Mouse (Mus musculus) left cerebral cortex, adult 9 months (tissue): ENCODE measurements around the gene Tmem230.
"Not testable (repeated sequence)": the region's sequence is repeated elsewhere in the genome, so short reads cannot be mapped to it uniquely, and the experiment has no call there.

Source experiments
- DNase-seq, 2 experiments: peaks; one replicate each; pipeline ENCODE4 v3.0.0; 2022; ENCODE audit warnings: low spot score in 2 of 2

Gene Tmem230

DNA sequence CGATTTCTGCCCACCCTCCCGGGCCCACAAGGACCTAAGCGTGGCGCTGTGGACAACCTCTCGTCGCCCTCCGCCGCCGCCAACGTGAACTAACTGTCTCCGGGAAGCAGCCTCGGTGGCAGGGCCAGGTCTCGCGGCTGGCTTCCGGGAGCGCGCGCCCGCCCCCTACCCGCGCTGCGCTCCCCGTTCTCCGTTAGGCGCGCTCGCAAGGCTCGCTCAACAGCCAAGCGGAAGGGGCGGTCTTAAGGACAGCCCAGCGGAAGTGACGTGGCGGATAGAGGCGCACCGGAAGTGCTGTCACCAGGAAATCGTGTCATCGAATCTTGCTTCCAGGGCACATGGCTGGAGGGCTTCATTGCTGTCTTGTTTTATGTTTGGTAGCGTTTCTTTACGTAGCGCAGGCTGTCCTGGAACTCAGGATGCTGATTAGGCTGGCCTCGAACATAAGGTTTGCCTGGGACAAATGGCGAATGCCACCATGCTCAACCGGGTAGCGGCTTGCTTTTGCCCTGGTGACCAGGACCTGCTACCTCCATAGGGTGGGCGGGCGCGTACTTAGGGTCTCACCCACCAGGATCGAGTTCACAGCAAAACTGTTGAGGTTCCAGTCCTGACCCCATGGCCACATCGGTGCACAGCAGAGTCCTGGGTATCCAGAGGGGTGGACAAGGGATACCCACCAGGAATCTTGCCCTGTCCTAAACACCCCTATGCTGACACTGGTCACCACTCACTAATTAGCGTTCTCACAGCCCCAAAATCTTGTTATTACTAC, at the start of gene Tmem230:
Gene Tmem230 (minus strand): TSS at position 269 of the 775 bp plus-strand sequence.
- peak; percentile 87 to 95 for DNase-seq

DNA sequence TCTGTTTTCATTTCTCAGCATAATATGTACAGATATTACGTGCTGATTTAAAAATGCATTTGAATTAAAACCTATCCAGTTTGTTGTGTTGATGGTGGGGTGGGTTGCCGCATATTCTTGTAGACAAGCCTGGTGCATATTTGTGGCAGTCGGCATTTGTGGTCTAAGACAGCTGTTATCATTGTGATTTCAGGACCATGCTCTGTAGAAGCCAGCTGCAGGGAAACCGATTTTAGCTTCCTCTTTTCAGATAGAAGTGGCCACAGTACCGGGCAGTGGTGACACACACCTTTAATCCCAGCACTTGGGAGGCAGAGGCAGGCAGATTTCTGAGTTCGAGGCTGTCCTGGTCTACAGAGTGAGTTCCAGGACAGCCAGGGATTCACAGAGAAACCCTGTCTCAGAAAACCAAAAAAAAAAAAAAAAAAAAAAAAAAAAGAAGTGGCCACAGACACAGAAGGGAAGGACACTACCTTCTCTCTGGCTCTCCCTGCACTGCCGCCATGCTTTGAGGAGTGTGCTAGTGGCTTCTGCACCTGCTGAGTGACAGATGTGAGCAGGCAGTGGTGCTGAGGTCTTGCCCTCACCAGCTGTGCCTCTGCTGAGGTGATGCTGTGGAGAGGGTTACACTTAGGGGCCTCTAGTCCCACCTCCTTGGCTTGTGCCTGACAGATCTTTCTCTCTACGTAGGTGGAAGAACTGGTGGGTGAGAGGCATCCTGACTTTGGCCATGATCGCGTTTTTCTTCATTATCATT, 46.3 kb upstream of the Tmem230 start:
- DNase-seq: no peak

DNA sequence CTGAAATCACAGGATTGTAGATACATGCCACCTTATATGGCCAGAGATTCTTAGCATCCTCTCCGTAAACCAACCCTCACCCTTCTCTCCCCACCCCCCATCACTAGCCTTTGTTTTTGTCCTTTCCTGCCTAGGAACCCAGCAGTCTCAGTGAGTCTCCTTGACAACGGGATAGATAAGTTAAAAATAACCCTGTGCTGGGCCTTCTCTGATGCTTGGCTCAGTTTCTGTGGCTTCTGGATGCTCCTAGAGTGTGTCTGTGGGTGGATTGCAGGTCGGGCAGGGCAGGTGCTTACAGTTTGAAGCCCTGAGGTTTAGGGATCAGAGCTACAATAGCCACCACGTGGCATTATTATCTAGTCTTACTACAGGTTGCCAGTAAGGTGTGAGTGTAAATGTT, 44.5 kb upstream of the Tmem230 start:
- peak; percentile 56 to 64 for DNase-seq

DNA sequence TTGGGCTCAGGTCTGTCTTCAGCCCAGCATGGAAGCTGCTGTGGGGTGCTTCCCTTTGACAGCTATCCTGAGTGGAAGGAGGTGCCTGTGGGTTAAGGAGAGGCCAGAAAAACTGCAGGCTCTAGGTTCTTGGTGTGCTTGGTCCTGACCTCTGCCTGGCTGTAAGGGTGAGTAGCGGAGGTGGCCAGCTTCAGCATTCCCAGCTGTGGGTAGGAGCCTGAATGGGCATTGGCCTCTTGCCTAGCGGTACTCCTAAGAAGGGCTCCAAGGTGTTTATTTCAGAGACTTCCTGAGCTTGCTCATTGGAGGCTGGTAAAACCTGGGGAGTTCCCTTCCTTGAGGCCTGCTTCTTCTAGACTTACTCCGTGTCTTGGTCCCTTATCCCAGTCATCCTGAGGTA, 43.7 kb upstream of the Tmem230 start:
- DNase-seq: no peak

DNA sequence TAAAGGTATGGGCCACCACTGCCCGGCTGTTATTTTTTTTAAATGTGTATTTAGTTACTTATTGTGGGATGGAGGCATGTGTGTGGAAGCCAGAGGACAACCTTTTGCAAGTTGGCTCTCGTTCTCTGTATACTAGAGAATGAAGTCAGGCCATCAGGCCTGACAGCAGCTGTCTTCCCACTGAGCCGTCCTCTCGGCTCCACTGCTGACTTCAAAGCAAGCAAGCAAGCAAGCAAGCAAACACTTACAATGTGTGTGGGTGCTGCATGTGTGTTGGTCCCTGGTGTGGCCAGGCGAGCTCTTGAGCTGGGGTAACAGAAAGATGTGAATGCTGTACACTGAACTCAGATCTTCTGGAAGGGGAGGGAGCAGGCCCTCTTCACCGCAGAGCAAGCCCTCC, 43.2 kb upstream of the Tmem230 start:
- DNase-seq: no peak

DNA sequence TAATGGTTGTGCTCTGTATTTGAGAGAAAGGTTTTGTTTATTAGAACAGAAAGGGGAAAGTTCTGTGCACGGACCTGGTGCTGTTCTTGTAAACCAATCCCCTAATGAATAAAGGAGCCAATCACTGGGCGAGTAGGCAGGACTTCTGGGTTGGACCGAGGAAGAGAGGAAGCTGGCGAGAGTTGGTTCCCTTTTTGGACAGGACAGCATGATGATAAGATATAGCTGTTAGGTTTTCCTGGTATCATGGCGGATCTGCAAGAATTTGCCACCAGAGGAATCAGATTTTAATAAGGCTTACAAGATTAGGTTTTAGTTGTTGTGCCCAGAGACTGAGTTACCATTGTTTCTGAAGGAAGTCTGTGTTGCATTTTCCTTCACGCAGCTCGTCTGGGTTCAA, 41.6 kb upstream of the Tmem230 start:
- DNase-seq: not testable (repeated sequence)

DNA sequence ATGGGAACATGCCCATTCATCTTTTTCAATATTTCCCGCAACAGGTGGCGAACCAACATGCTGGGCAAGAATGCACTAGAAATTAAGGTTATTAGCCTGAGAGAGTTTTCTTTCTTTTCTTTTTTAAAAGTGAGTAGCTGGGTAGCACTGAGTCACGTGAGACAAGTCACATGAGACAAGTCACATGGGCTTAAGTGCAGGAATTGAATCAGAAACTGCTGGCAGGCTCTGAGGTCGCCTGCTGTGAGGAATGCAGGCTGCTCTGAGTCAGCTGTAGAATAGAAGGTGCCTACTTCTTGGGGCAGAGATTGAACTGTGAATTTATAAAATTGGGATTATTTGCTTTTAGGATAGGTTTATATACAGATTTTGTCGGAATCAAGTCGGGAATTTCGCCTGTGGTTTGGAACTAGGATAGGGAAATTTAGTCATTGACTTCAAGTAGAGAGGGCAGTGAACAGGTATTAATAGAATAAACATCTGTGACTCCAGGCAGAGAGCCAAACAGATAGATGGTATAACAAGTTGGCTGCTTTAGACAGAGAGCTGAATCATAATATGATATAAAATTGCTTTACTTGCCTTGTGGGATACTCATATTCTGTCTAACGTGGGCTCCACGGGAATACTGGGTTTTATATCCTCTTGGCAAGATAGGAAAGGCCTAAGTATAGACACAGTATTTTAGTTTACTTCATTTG, 38.9 kb upstream of the Tmem230 start:
- no peak for DNase-seq

DNA sequence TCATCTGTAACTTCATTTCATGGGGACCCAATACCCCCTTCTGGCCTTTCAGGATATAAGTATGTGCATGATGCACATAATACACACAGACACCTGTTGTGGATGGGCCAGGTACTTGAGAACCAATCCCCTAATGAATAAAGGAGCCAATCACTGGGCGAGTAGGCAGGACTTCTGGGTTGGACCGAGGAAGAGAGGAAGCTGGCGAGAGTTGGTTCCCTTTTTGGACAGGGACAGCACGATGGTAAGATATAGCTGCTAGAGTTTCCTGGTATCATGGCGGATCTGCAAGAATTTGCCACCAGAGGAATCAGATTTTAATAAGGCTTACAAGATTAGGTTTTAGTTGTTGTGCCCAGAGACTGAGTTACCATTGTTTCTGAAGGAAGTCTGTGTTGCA, 38.1 kb upstream of the Tmem230 start:
- not testable (repeated sequence) for DNase-seq

DNA sequence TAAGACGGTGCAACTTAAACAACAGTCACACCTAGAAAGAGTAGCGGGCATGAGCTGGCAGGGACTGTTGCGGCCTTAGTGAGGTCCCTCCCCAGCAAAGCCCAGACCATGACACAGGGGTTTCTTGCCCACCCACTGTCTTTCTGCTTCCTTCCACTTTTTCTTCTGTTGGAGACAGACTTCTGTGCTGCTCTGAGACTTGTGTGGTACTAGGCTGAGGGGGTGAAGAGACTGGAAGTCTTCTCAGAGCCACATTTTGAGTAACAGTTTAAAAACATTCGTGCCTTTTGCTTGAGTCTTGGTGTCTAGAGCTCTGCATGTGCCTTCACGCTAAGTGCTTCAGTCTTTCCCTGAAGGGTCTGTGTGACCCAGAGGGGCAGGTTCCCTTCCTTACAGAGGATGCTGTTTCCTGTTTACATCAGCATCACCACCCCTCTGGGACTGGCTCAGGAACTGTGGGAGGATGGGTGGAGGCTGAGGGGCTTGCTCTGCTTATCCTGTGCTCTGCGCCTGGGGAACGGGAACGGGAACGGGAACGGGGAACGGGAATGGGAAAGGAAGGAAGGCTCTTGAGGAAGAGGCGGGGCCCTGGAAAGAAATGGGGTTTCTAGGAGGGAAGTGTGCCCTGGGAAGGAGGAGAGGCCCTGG, 37.0 kb upstream of the Tmem230 start:
- no peak for DNase-seq

DNA sequence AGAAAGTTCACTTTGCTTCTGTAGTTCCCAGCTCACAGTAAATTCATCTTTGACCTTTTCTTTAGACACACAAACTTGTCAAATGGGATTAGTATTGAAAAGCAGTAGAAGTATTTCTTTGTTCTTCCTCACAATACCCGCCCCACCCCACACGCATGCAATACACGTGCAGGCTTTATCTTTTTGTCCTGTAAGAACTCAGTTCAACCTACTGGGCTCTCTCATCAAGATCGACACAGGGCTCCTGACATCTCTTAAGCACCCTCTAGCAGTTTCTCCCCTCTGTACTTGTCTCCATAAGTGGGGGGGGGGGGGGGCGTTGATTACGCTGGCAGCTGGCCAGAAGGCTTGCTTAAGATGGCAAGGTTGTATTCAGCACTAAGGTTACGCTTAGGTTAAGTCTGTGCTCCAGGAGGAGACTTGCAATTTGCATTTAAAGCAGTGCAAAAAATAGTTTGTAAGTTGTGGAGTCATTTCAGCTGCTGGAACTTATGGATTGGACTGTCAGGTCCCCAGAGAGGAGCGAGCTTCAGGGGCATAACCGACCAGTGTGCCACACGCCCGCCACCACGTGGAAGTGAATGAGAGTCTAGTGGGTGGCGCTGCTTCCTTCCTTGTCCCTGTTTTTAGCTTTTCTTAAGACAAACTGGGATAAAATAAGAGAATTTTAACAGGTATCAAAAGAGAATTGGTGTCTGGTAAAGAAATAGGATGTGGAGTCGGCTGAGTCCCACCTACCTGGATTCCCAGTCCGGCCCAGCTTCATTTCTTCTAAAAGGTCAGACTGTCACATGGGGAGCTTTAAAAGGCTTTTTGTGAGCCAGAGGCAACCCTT, 35.8 kb upstream of the Tmem230 start:
- no peak for DNase-seq

DNA sequence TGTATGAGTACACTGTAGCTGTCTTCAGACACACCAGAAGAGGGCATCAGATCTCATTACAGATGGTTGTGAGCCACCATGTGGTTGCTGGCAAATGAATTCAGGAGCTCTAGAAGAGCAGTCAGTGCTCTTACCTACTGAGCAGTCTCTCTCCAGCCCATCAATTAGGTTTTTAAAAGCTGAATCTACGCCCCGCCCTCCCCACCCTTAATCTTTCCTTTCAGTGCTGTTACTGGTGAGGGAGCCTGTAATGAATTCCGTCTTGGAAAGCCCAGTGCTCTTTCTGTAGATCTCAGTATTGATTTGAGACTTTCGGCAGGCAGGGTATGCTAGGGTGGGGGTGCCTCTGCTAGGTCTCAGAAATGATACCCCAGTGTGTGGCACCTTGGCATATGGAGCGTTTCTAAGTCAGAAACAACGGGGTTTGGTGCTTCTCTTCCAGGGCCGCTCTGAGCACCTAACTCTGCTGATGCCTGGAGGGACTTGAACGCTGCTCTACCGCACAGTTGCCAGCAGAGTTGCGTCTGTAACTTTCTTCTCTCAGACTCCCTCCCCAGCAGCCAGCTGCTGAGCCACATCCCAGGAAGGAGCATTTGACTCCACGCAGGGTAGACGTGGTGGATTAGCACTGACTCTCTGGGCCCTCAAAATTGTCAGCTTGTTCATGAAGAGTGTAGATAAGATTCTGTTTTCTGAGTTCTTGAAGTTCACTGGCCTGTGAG, 35.0 kb upstream of the Tmem230 start:
- no peak for DNase-seq

DNA sequence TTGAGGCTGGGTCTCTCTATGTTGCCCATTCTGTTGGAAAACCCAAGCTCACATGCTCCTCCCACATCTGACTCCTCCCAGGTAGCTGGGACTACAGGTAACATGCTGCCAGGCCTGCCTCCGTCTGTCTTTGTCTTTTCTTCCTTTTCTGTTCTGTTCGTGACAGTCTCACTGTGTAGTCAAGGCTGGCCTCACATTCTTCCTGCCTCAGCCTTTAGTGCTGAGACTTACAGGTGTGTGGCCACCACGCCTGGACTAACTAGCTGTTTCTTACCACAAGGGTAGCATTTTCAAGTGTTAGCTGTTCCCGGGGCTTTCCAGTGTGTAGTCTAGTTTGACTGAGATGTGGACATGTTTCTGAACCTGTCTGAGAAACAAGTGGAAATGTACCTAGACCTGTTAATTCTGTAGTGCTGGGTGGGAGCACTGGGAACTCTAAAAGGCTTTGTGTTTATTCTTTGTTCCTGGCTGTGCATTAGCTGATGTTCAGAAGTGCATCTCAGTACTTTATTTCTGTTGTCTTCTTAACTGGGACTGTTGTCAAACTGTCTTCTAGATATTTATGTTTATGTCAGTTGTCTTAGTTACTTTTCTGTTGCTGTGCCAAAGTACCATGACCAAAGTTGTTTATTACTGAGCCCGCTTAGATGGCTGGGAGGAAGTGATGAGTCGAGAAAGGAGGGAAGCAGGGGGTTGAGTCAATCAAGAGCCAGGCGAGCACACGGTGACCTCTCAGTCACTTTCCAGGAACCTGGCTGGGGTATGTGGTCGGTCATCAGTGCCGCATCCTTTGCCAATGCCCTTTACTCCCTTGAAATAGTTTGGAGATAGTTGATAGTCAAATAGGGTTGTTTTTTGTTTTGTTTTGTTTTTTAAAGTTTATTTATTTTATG, 34.2 kb upstream of the Tmem230 start:
- DNase-seq: no peak

DNA sequence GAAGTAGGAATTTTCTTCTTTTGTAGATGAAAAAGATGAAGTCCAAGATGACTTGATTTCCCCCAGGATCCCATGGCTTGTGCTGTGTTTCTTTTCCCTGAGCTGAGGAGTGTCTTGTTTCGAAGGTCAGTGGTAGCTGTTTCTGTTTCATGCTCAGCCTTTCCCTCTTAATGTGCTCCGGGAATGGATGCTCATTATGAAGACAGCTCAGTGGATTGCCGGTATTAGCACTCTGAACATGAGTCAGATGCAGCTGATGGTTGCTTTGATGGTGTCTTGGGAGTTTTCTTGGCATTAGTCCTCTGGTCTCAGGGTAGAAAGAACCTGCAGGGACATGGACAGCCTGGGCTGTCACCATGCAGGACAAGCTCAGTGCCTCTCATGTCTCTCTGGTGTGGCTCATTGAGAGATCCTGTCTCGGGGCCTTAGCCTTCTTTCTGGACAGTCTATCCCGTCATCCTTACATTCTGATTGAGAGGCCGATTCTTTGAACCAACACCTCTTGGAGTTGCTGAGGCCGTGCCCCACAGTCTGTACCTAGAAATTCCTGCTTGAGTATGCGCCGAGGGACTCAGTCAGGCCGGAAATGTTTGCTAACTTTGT, 33.0 kb upstream of the Tmem230 start:
- no peak for DNase-seq

DNA sequence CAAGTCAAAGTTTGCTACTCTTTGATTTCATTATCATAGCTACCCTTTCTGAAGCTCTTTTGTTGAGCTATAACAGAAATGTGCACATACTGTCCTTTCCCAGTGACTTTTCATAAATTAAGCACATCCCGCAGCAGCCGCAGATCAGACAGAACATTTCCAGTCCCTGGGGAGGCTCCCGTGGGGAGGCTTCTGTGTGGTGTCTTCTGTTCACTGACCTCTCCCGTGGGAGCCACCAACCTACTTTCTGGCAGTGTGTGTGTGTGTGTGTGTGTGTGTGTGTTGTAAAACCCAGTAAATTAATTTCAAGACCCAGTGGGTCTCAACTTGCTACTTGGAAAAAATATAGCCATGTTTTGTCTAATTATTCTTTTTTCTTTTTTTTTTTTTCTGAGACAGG, 32.4 kb upstream of the Tmem230 start:
- no peak for DNase-seq

DNA sequence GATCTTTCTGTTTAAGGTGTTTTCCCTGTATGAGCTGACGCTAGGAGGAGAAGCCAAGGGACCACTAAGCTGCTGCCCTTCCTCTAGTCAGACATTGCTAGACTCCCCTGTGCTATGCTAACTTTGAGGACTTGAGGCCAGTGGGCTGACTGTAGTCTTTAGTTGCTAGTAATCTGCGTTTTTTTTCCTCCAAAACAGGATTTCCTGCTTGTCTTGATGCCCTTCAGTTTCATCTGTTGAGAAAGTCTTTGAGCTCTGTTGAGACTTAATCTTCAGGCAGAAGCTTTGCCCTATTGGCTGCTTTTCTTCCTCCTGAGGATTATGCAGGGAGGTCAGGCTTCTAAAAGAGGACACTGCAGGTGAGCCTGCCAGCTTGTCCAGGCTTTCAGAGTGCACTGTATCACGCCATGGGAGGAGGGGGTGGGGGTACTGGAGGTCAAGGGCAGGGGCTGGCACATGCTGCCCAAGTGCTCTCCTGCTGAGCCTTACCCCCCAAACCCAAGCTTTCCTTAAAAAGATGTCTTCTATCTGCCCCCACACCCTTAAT, 31.8 kb upstream of the Tmem230 start:
- DNase-seq: no peak

DNA sequence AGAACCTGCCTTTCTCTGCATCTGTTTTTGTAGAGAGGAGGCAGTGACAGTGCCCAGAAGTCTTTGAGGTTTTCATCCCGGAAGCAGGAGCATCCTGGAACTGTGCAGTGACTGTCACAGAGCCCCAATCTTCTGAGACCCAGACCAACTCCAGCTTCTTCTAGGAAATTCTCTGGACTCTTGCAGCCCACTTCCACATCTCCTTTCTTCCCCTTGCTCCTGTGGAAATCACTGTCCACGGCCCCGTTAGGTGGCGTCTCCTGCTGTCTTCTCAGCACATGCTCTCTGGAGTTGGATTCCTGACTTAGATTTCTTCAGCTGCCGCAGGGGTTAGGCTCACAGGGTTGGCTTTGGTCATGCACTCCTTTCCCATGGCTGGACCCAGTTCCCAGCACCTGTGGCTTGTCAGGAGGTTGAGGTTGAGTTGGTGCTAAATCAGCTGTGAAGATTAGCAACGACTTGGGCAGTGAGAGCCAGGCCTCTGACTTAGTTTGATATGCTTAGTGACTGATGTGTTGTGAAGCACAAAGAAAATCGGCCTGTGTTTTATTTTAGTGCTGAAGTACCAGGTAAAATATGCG, 30.8 kb upstream of the Tmem230 start:
- DNase-seq: no peak

DNA sequence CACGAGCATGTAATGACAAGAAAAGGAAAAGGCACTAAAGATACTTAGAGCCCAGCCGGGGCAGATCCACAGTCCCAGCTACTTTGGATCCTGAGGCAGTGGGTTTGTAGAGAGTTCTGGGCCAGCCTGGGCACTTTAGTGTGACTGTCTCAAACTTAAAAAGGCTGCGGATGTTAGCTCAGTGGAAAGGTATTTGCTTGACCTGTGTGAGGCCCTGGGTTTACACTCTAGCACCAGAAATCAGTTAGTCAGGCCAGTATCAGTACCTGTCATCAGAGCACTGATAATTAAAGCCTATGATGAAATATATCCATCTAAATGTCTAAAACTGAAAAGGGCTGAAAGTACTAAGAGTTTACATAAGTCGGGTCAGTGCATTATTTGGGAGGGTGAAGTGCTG, 28.6 kb upstream of the Tmem230 start:
- no peak for DNase-seq

DNA sequence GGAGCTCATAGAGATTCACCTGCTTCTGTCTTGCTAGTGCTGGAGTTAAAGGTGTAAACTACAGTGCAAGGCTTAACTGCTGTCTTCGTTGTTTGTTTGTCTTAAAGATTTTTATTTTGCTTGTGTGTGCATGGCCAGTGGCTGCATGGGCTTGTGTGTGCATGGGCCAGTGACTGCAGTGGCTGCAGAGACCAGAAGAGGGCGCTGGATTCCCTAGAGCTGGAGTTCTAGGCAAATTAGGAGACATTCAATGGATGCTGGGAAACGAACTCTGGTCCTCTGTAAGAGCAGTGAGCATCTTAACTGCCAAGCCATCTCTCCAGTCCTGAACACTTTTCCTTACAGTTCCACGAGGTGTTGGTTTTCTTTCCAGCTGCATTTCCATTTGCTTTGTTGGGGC, 27.9 kb upstream of the Tmem230 start:
- no peak for DNase-seq
